Mouse (Mus musculus): Measurements from ENCODE around the gene Olfr212. TPM values are rescaled to one million over a fixed set of nuclear protein-coding genes. Genes with fewer than 3 reads are reported as not detected.
"Not testable (repeated sequence)": the region's sequence is repeated elsewhere in the genome, so short reads cannot be mapped to it uniquely, and the experiment has no call there.

The Olfr212 gene
- polyA plus RNA-seq, 2 experiments: 0.03 TPM; not detected in 1

DNA sequence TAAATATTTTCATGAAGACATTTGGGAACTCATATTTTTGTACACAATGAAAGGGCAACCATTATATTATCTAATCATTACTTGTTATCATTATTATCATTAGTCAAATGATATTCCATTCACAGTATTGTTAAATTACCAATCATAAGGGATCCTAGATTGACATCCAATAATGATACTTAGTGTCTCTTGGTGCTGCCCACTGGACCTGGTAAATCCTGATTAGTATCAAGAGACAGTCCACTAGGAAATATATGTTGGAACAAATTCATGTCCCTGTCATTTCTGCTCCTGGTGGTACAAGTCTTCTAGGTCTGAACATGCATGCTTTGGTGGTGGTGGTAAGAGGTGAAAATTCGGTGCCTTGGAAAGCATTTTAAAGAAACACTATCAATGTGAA is 31.8 kb downstream of the Olfr212 start, which contains the start of gene Olfr213:
Gene Olfr213 (plus strand): TSS at position 301 of the 400 bp plus-strand sequence.
- 59% methylated on average over 1 of the region's 1 CpGs for WGBS
- no peaks in the 10 kb centered on the region for H3K9me3 ChIP-seq (ENCODE audit: control insufficient read depth, low read length)

GRCm38 (mm10) chr6:116542500-116542899 is 36.2 kb downstream of the Olfr212 start:
- no peak overlapping the region for H3K4me3 ChIP-seq (replicated peaks; ENCODE audit: low read length)
- no peaks in the 10 kb centered on the region for H3K27me3 ChIP-seq (ENCODE audit: control insufficient read depth, insufficient read depth, low read length)
- no peak overlapping the region for H3K27ac ChIP-seq (replicated peaks; ENCODE audit: low read depth, low read length)
- H3K4me1 ChIP-seq (ENCODE audit: control insufficient read depth, insufficient read depth, low read length): no peaks in the 10 kb centered on the region
- no peaks in the 10 kb centered on the region for H3K9me3 ChIP-seq (ENCODE audit: control insufficient read depth, low read length)
- no peaks in the 10 kb centered on the region for H3K36me3 ChIP-seq (ENCODE audit: control insufficient read depth, insufficient read depth, low read length)
- no peak for DNase-seq (ENCODE audit: low spot score)
- WGBS: 82% methylated on average over 2 of the region's 2 CpGs
- no peak for TF ChIP-seq POLR2A (IDR thresholded peaks at IDR 0.05; ENCODE audit: borderline replicate concordance, extremely low read depth, insufficient read depth, insufficient read length)
- H3K4me2 ChIP-seq (replicated peaks; ENCODE audit: low read depth, low read length, severe bottlenecking): no peak overlapping the region
- ATAC-seq (ENCODE audit: low FRiP score, low read depth): no peak
- no peak overlapping the region for H3K9ac ChIP-seq (ENCODE audit: low read depth, low read length, severe bottlenecking)

More for the DNA sequence above, 31.8 kb downstream of the Olfr212 start, which contains the start of gene Olfr213:
- Histone ChIP-seq H3K27ac (replicated peaks; ENCODE audit: low read depth, low read length) (no peak within 1 kb of the TSS), H3K27me3 (ENCODE audit: control insufficient read depth, insufficient read depth, low read length) (no peaks in the 10 kb centered on the region), H3K9ac (ENCODE audit: low read depth, low read length, severe bottlenecking) (no peak within 1 kb of the TSS), H3K36me3 (ENCODE audit: control insufficient read depth, insufficient read depth, low read length) (no peaks in the 10 kb centered on the region), H3K4me3 (replicated peaks; ENCODE audit: low read length) (no peak within 1 kb of the TSS), H3K4me2 (replicated peaks; ENCODE audit: low read depth, low read length, severe bottlenecking) (no peak within 1 kb of the TSS), H3K4me1 (ENCODE audit: control insufficient read depth, insufficient read depth, low read length) (no peaks in the 10 kb centered on the region)
- DNase-seq (ENCODE audit: low spot score) (no peak), ATAC-seq (ENCODE audit: low FRiP score, low read depth) (no peak)
- no peak for TF ChIP-seq POLR2A (IDR thresholded peaks at IDR 0.05; ENCODE audit: borderline replicate concordance, extremely low read depth, insufficient read depth, insufficient read length)

- H3K27ac ChIP-seq (replicated peaks; ENCODE audit: low read depth, low read length); ATAC-seq (ENCODE audit: low FRiP score, low read depth); H3K9ac ChIP-seq (ENCODE audit: low read depth, low read length, severe bottlenecking); H3K9me3 ChIP-seq (ENCODE audit: control insufficient read depth, low read length); DNase-seq (ENCODE audit: low spot score); H3K27me3 ChIP-seq (ENCODE audit: control insufficient read depth, insufficient read depth, low read length); H3K36me3 ChIP-seq (ENCODE audit: control insufficient read depth, insufficient read depth, low read length); H3K4me1 ChIP-seq (ENCODE audit: control insufficient read depth, insufficient read depth, low read length); H3K4me2 ChIP-seq (replicated peaks; ENCODE audit: low read depth, low read length, severe bottlenecking); H3K4me3 ChIP-seq (replicated peaks; ENCODE audit: low read length): not testable (repeated sequence)
- WGBS: 93% methylated on average over 11 of the region's 11 CpGs
These were observed 44.5 kb downstream of the Olfr212 start, which contains the start of gene Gm5580 for GRCm38 (mm10) chr6:116550841-116551240. Gene Gm5580 (plus strand): TSS chr6:116551141.

GRCm38 (mm10) chr6:116553935-116554334 is 47.6 kb downstream of the Olfr212 start, which contains the start of gene Olfr214:
Gene Olfr214 (plus strand): TSS chr6:116554235.
- Histone ChIP-seq H3K27me3 (ENCODE audit: control insufficient read depth, insufficient read depth, low read length) (no peaks in the 10 kb centered on the region), H3K9me3 (ENCODE audit: control insufficient read depth, low read length) (no peaks in the 10 kb centered on the region), H3K9ac (ENCODE audit: low read depth, low read length, severe bottlenecking) (no peak within 1 kb of the TSS), H3K4me2 (replicated peaks; ENCODE audit: low read depth, low read length, severe bottlenecking) (no peak within 1 kb of the TSS), H3K27ac (replicated peaks; ENCODE audit: low read depth, low read length) (no peak within 1 kb of the TSS), H3K4me1 (ENCODE audit: control insufficient read depth, insufficient read depth, low read length) (no peaks in the 10 kb centered on the region), H3K36me3 (ENCODE audit: control insufficient read depth, insufficient read depth, low read length) (no peaks in the 10 kb centered on the region), H3K4me3 (replicated peaks; ENCODE audit: low read length) (no peak within 1 kb of the TSS)
- TF ChIP-seq POLR2A (IDR thresholded peaks at IDR 0.05; ENCODE audit: borderline replicate concordance, extremely low read depth, insufficient read depth, insufficient read length): no peak
- no peak for DNase-seq (ENCODE audit: low spot score)
- ATAC-seq (ENCODE audit: low FRiP score, low read depth): no peak
- WGBS: 77% methylated on average over 1 of the region's 1 CpGs

DNA sequence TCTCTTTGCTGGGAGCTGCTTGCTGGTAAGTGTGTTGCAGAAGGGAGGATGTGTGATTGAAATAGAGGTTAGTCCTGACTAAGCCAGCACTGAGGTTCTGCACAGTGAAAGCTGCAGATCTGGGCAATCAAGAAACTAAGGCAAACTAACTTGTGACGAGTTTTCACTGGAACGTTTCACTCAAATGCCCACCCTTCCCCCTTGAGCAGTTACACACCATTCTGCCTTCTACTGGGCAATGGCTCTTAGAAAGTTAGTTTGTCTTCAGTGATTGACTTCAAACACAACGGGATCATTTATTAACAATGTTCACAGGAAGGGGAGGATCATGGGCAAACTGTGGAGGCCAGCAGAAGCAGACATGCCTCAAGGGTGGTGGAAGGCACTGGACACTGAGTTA is 48.6 kb downstream of the Olfr212 start:
- Histone ChIP-seq H3K9ac (ENCODE audit: low read depth, low read length, severe bottlenecking) (no peak overlapping the region), H3K4me1 (ENCODE audit: control insufficient read depth, insufficient read depth, low read length) (no peaks in the 10 kb centered on the region), H3K4me3 (replicated peaks; ENCODE audit: low read length) (no peak overlapping the region), H3K27ac (replicated peaks; ENCODE audit: low read depth, low read length) (no peak overlapping the region), H3K9me3 (ENCODE audit: control insufficient read depth, low read length) (no peaks in the 10 kb centered on the region), H3K27me3 (ENCODE audit: control insufficient read depth, insufficient read depth, low read length) (no peaks in the 10 kb centered on the region), H3K36me3 (ENCODE audit: control insufficient read depth, insufficient read depth, low read length) (no peaks in the 10 kb centered on the region), H3K4me2 (replicated peaks; ENCODE audit: low read depth, low read length, severe bottlenecking) (no peak overlapping the region)
- 71% methylated on average over 3 of the region's 3 CpGs for WGBS
- no peak for TF ChIP-seq POLR2A (IDR thresholded peaks at IDR 0.05; ENCODE audit: borderline replicate concordance, extremely low read depth, insufficient read depth, insufficient read length)
- no peak for DNase-seq (ENCODE audit: low spot score)
- ATAC-seq (ENCODE audit: low FRiP score, low read depth): no peak

Other genes starting within 250 kb of the Olfr212 start
- 3.7 and 4.7 TPM in 2 replicates for gene Zfand4, start 242.3 kb upstream of the Olfr212 start, polyA plus RNA-seq (2012; rRNA removed)
- gene Zfand4, start 242.3 kb upstream of the Olfr212 start, polyA plus RNA-seq (2014; fragmentation: Nextera tagmentation; extraction: Ambion mirVana): 6.5 and 8.2 TPM in 2 replicates
- gene March8, start 168.5 kb upstream of the Olfr212 start, polyA plus RNA-seq (2012; rRNA removed): 40.4 and 49.4 TPM in 2 replicates
- 27.0 and 29.6 TPM in 2 replicates for gene March8, start 168.5 kb upstream of the Olfr212 start, polyA plus RNA-seq (2014; fragmentation: Nextera tagmentation; extraction: Ambion mirVana)
- 1.6 and 2.0 TPM in 2 replicates for gene Alox5, start 45.3 kb upstream of the Olfr212 start, polyA plus RNA-seq (2012; rRNA removed)
- gene Alox5, start 45.3 kb upstream of the Olfr212 start, polyA plus RNA-seq (2014; fragmentation: Nextera tagmentation; extraction: Ambion mirVana): 3.9 and 4.1 TPM in 2 replicates
- not detected in 2 replicates for gene Olfr211, start 17.4 kb upstream of the Olfr212 start, polyA plus RNA-seq (2012; rRNA removed)
- not detected in 2 replicates for gene Olfr211, start 17.4 kb upstream of the Olfr212 start, polyA plus RNA-seq (2014; fragmentation: Nextera tagmentation; extraction: Ambion mirVana)
- gene Olfr213, start 31.9 kb downstream of the Olfr212 start, polyA plus RNA-seq (2012; rRNA removed): not detected in 2 replicates
- not detected in 2 replicates for gene Olfr213, start 31.9 kb downstream of the Olfr212 start, polyA plus RNA-seq (2014; fragmentation: Nextera tagmentation; extraction: Ambion mirVana)
- gene Gm5580, start 44.6 kb downstream of the Olfr212 start, polyA plus RNA-seq (2012; rRNA removed): 0.10 and 0.14 TPM in 2 replicates
- 0.41 and 0.50 TPM in 2 replicates for gene Gm5580, start 44.6 kb downstream of the Olfr212 start, polyA plus RNA-seq (2014; fragmentation: Nextera tagmentation; extraction: Ambion mirVana)
- not detected in 2 replicates for gene Olfr214, start 47.7 kb downstream of the Olfr212 start, polyA plus RNA-seq (2012; rRNA removed)
- not detected in 2 replicates for gene Olfr214, start 47.7 kb downstream of the Olfr212 start, polyA plus RNA-seq (2014; fragmentation: Nextera tagmentation; extraction: Ambion mirVana)
- gene Olfr215, start 77.7 kb downstream of the Olfr212 start, polyA plus RNA-seq (2012; rRNA removed): not detected in 2 replicates
- gene Olfr215, start 77.7 kb downstream of the Olfr212 start, polyA plus RNA-seq (2014; fragmentation: Nextera tagmentation; extraction: Ambion mirVana): not detected in 2 replicates
- 109 and 128 TPM in 2 replicates for gene Zfp422, start 122.5 kb downstream of the Olfr212 start, polyA plus RNA-seq (2012; rRNA removed)
- gene Zfp422, start 122.5 kb downstream of the Olfr212 start, polyA plus RNA-seq (2014; fragmentation: Nextera tagmentation; extraction: Ambion mirVana): 166 and 184 TPM in 2 replicates
- gene Depp1, start 144.1 kb downstream of the Olfr212 start, polyA plus RNA-seq (2012; rRNA removed): 13.8 and 17.6 TPM in 2 replicates
- gene Depp1, start 144.1 kb downstream of the Olfr212 start, polyA plus RNA-seq (2014; fragmentation: Nextera tagmentation; extraction: Ambion mirVana): 27.7 and 28.6 TPM in 2 replicates
- gene Rassf4, start 167.4 kb downstream of the Olfr212 start, polyA plus RNA-seq (2012; rRNA removed): 5.9 and 6.0 TPM in 2 replicates
- 11.3 and 14.3 TPM in 2 replicates for gene Rassf4, start 167.4 kb downstream of the Olfr212 start, polyA plus RNA-seq (2014; fragmentation: Nextera tagmentation; extraction: Ambion mirVana)
- gene Tmem72, start 210.4 kb downstream of the Olfr212 start, polyA plus RNA-seq (2012; rRNA removed): 0.03 and 0.17 TPM in 2 replicates
- gene Tmem72, start 210.4 kb downstream of the Olfr212 start, polyA plus RNA-seq (2014; fragmentation: Nextera tagmentation; extraction: Ambion mirVana): 0.06 and 0.08 TPM in 2 replicates